30 mouse cellular contexts compared by ENCODE assay signal in the genomic region with DNA sequence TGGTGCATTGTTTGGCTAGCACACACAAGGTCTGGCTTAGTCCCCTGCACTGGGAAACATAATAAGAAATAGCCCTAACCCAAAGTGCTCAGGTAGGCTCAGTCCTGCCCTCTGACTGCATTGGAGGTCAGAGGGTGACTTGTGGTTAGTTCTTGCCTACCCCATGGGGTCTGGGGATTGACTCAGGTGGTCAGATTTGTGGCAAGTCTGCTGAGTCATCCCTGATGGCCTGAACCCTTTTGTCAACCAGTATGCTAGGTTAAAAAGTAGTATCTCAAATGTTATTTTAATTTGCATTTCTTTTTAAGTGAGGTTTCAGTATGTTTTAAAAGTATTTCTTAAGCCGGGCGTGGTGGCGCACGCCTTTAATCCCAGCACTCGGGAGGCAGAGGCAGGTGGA.
"Had no signal": no experiment of that assay in that cellular context is flagged by ENCODE, and none has a peak within 500 bp of the region (broad histone marks: within the 10 kb centered on the region; RNA-seq: fewer than 3 reads in every experiment).

No protein-coding gene starts in this region.

- H3K9ac ChIP-seq: heart, embryonic 12.5 days; heart, embryonic 13.5 days; heart, embryonic 15.5 days; hindbrain, embryonic 12.5 days; hindbrain, embryonic 13.5 days; hindbrain, embryonic 14.5 days; hindbrain, embryonic 15.5 days; intestine, embryonic 15.5 days; kidney, embryonic 15.5 days had no signal

- H3K4me3 ChIP-seq: heart, embryonic 10.5 days; heart, embryonic 12.5 days; heart, embryonic 13.5 days; heart, embryonic 15.5 days; hindbrain, embryonic 10.5 days; hindbrain, embryonic 12.5 days; hindbrain, embryonic 13.5 days; hindbrain, embryonic 15.5 days; intestine, embryonic 15.5 days; kidney, embryonic 15.5 days; layer of hippocampus, adult 2 months; left cerebral cortex, adult 2 months had no signal

- DNase-seq: heart, postnatal 10 days; heart, postnatal 36 days; heart, postnatal 4 days; kidney, adult 11 months; kidney, adult 18-20 months; kidney, adult 2 months; kidney, adult 8-10 months; kidney, adult 9 months; kidney, postnatal 10 days; kidney, postnatal 14 days; kidney, postnatal 25 days; kidney, postnatal 36 days; kidney, postnatal 4 days; layer of hippocampus, adult 9-11 months; layer of hippocampus, postnatal 36 days had no signal

- H3K4me1 ChIP-seq: hindbrain, embryonic 10.5 days; hindbrain, embryonic 12.5 days; hindbrain, embryonic 13.5 days; hindbrain, embryonic 15.5 days; intestine, embryonic 15.5 days; kidney, embryonic 15.5 days had no signal

- H3K27ac ChIP-seq: heart, embryonic 10.5 days; heart, embryonic 13.5 days; heart, embryonic 15.5 days; hindbrain, embryonic 10.5 days; hindbrain, embryonic 12.5 days; hindbrain, embryonic 13.5 days; hindbrain, embryonic 14.5 days; hindbrain, embryonic 15.5 days; hindbrain, postnatal 0 days; intestine, embryonic 15.5 days; kidney, embryonic 15.5 days; kidney, postnatal 0 days; layer of hippocampus, adult 2 months; left cerebral cortex, adult 2 months had no signal

- H3K9me3 ChIP-seq: heart, embryonic 10.5 days; heart, embryonic 13.5 days; heart, embryonic 15.5 days; hindbrain, embryonic 10.5 days; hindbrain, embryonic 12.5 days; hindbrain, embryonic 13.5 days; hindbrain, embryonic 15.5 days; intestine, embryonic 15.5 days; kidney, embryonic 15.5 days had no signal
